Mouse (Mus musculus): ENCODE results near the gene Dvl3. TPM values are rescaled to one million over a fixed set of nuclear protein-coding genes. Genes with fewer than 3 reads are reported as not detected.

The Dvl3 gene
- polyA plus RNA-seq, 1 experiment from 2014 or later = 25.3 TPM

Other genes with a start within 250 kb of the Dvl3 start
- gene Parl, start 214.6 kb upstream of the Dvl3 start, polyA plus RNA-seq (2014; fragmentation: Nextera tagmentation; extraction: Ambion mirVana) = 81.1 and 88.6 TPM in 2 replicates
- gene Cyp2ab1, start 191.6 kb upstream of the Dvl3 start, polyA plus RNA-seq (2014; fragmentation: Nextera tagmentation; extraction: Ambion mirVana) = not detected in 2 replicates
- gene Abcc5, start 90.6 kb upstream of the Dvl3 start, polyA plus RNA-seq (2014; fragmentation: Nextera tagmentation; extraction: Ambion mirVana) = 96.7 and 120 TPM in 2 replicates
- 90.3 and 92.1 TPM in 2 replicates for gene Eif2b5, start 18.2 kb upstream of the Dvl3 start, polyA plus RNA-seq (2014; fragmentation: Nextera tagmentation; extraction: Ambion mirVana)
- gene Ap2m1, start 18.5 kb downstream of the Dvl3 start, polyA plus RNA-seq (2014; fragmentation: Nextera tagmentation; extraction: Ambion mirVana) = 1,206 and 1,335 TPM in 2 replicates
- gene Abcf3, start 31.6 kb downstream of the Dvl3 start, polyA plus RNA-seq (2014; fragmentation: Nextera tagmentation; extraction: Ambion mirVana) = 64.8 and 74.4 TPM in 2 replicates
- 1.3 and 4.1 TPM in 2 replicates for gene Vwa5b2, start 72.5 kb downstream of the Dvl3 start, polyA plus RNA-seq (2014; fragmentation: Nextera tagmentation; extraction: Ambion mirVana)
- gene Eef1akmt4, start 94.6 kb downstream of the Dvl3 start, polyA plus RNA-seq (2014; fragmentation: Nextera tagmentation; extraction: Ambion mirVana) = 18.2 and 24.8 TPM in 2 replicates
- gene Gm49333, start 94.6 kb downstream of the Dvl3 start, polyA plus RNA-seq (2014; fragmentation: Nextera tagmentation; extraction: Ambion mirVana) = 0.17 TPM in 1 of 2 replicates, not detected in the other
- gene Alg3, start 94.8 kb downstream of the Dvl3 start, polyA plus RNA-seq (2014; fragmentation: Nextera tagmentation; extraction: Ambion mirVana) = 34.9 and 44.4 TPM in 2 replicates
- 18.6 and 18.9 TPM in 2 replicates for gene Camk2n2, start 104.3 kb downstream of the Dvl3 start, polyA plus RNA-seq (2014; fragmentation: Nextera tagmentation; extraction: Ambion mirVana)
- 5.3 and 6.0 TPM in 2 replicates for gene Ece2, start 112.8 kb downstream of the Dvl3 start, polyA plus RNA-seq (2014; fragmentation: Nextera tagmentation; extraction: Ambion mirVana)
- 354 and 377 TPM in 2 replicates for gene Psmd2, start 134.7 kb downstream of the Dvl3 start, polyA plus RNA-seq (2014; fragmentation: Nextera tagmentation; extraction: Ambion mirVana)
- gene Eif4g1, start 151.3 kb downstream of the Dvl3 start, polyA plus RNA-seq (2014; fragmentation: Nextera tagmentation; extraction: Ambion mirVana) = 97.6 and 109 TPM in 2 replicates
- gene Fam131a, start 176.3 kb downstream of the Dvl3 start, polyA plus RNA-seq (2014; fragmentation: Nextera tagmentation; extraction: Ambion mirVana) = 51.5 and 55.5 TPM in 2 replicates
- gene Polr2h, start 200.7 kb downstream of the Dvl3 start, polyA plus RNA-seq (2014; fragmentation: Nextera tagmentation; extraction: Ambion mirVana) = 112 and 126 TPM in 2 replicates
- gene Clcn2, start 200.8 kb downstream of the Dvl3 start, polyA plus RNA-seq (2014; fragmentation: Nextera tagmentation; extraction: Ambion mirVana) = 11.9 and 15.2 TPM in 2 replicates
- gene Chrd, start 216.1 kb downstream of the Dvl3 start, polyA plus RNA-seq (2014; fragmentation: Nextera tagmentation; extraction: Ambion mirVana) = 2.6 and 3.8 TPM in 2 replicates
- 0.25 and 0.62 TPM in 2 replicates for gene Thpo, start 217.5 kb downstream of the Dvl3 start, polyA plus RNA-seq (2014; fragmentation: Nextera tagmentation; extraction: Ambion mirVana)

Data from forebrain, embryonic 14.5 days (tissue).